Comparison of ENCODE assay signal across 22 mouse cellular contexts in the genomic region with DNA sequence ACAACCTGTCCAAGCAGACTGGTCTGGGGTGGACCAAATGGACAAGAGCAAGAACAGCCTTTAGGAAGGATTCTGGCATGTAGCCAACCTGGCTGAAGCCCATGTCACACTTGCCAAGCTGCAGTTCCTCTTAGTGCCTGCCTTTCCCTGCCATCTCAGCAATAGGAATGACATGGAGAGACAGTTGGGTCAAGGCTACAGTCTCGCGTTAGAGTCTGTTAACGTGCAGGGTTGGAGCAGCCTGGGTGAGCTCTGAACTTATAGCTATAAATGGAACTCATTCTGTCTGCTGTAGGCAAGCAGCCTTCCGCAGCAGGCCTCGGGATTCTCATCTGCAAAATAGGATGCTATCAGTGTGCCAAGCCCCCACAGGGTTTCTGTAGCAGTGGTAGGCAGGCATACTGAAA.
DNase-seq lines count a peak whose midpoint lies in the region; ATAC-seq lines count a peak whose summit lies in the region.
"Had no signal": no experiment of that assay in that cellular context is flagged by ENCODE, and none has a peak within 500 bp of the region (broad histone marks: within the 10 kb centered on the region; RNA-seq: fewer than 3 reads in every experiment).

No protein-coding gene starts in this region.

- no peak overlapping the region for H3K9ac ChIP-seq in hindbrain, embryonic 16.5 days (ENCODE audit: low read depth, low read length)
- H3K9ac ChIP-seq in hindbrain, embryonic 13.5 days = no peak overlapping the region
- H3K9ac ChIP-seq: forebrain, embryonic 13.5 days; limb, embryonic 15.5 days; liver, postnatal 0 days; midbrain, embryonic 12.5 days had no signal

- no peaks in the 10 kb centered on the region for H3K36me3 ChIP-seq in hindbrain, embryonic 16.5 days (ENCODE audit: control insufficient read depth, insufficient read depth, low read length)
- no peaks in the 10 kb centered on the region for H3K36me3 ChIP-seq in hindbrain, embryonic 13.5 days
- H3K36me3 ChIP-seq: hindbrain, embryonic 10.5 days; limb, embryonic 15.5 days; midbrain, embryonic 12.5 days had no signal

- H3K4me2 ChIP-seq in hindbrain, embryonic 16.5 days (ENCODE audit: low read length) = no peak overlapping the region
- H3K4me2 ChIP-seq in hindbrain, embryonic 13.5 days = no peak overlapping the region
- H3K4me2 ChIP-seq: forebrain, embryonic 13.5 days; limb, embryonic 15.5 days; midbrain, embryonic 12.5 days had no signal

- H3K9me3 ChIP-seq in hindbrain, embryonic 16.5 days (ENCODE audit: control insufficient read depth, low read length) = no peaks in the 10 kb centered on the region
- H3K9me3 ChIP-seq in hindbrain, embryonic 13.5 days = no peaks in the 10 kb centered on the region
- H3K9me3 ChIP-seq: forebrain, embryonic 13.5 days; hindbrain, embryonic 10.5 days; limb, embryonic 15.5 days; midbrain, embryonic 12.5 days had no signal

- H3K27ac ChIP-seq in hindbrain, embryonic 16.5 days (ENCODE audit: low read depth, low read length) = no peak overlapping the region
- H3K27ac ChIP-seq in hindbrain, embryonic 13.5 days = no peak overlapping the region
- H3K27ac ChIP-seq: forebrain, embryonic 13.5 days; gastrocnemius, adult 2 months; heart, adult 2 months; hindbrain, embryonic 10.5 days; limb, embryonic 15.5 days; macrophage; midbrain, embryonic 12.5 days had no signal

- H3K4me1 ChIP-seq in hindbrain, embryonic 16.5 days (ENCODE audit: control insufficient read depth, insufficient read depth, low read depth, low read length) = peaks cover 6% of the 10 kb centered on the region; the same call in 1 of the 2 replicates
- peaks cover 9% of the 10 kb centered on the region; the same call in 1 of the 2 replicates for H3K4me1 ChIP-seq in hindbrain, embryonic 13.5 days (replicated peaks)
- H3K4me1 ChIP-seq: forebrain, embryonic 13.5 days; hindbrain, embryonic 10.5 days; limb, embryonic 15.5 days; midbrain, embryonic 12.5 days had no signal

- no peaks in the 10 kb centered on the region for H3K27me3 ChIP-seq in hindbrain, embryonic 16.5 days (replicated peaks; ENCODE audit: control insufficient read depth, insufficient read depth, low read length)
- H3K27me3 ChIP-seq in hindbrain, embryonic 13.5 days = no peaks in the 10 kb centered on the region
- H3K27me3 ChIP-seq: forebrain, embryonic 13.5 days; limb, embryonic 15.5 days; midbrain, embryonic 12.5 days had no signal

- 74% methylated on average over 5 of the region's 5 CpGs for WGBS in hindbrain, embryonic 16.5 days
- WGBS in hindbrain, embryonic 13.5 days = 87% methylated on average over 5 of the region's 5 CpGs

- DNase-seq in Muller cell, postnatal 12 days (ENCODE audit: inconsistent ontology term) = peak; percentile 14
- peak; percentile 92 for DNase-seq in cerebellum, postnatal 10 days
- DNase-seq in kidney, adult 18-20 months = no peak
- DNase-seq: adrenal gland, postnatal 36 days; gastrocnemius, adult 2 months; heart, adult 2 months; kidney, adult 11 months; kidney, postnatal 14 days; layer of hippocampus, adult 9-11 months; liver, postnatal 0 days; retina, postnatal 1 day; right cerebral cortex, postnatal 4 days; thymus, adult 18-20 months had no signal

- peak; percentile 17; the same call in 1 of the 2 replicates for ATAC-seq in hindbrain, embryonic 16.5 days
- ATAC-seq in hindbrain, embryonic 13.5 days (ENCODE audit: low FRiP score) = no peak
- ATAC-seq in cerebellum, adult (ENCODE audit: insufficient number of reproducible peaks, low FRiP score, low TSS enrichment) = peak; percentile 93
- ATAC-seq in inflammation-experienced regulatory T-cells, adult 6 months = no peak
- ATAC-seq: forebrain, embryonic 13.5 days; liver, postnatal 0 days had no signal

- H3K4me3 ChIP-seq in hindbrain, embryonic 16.5 days (ENCODE audit: low read length) = no peak overlapping the region
- H3K4me3 ChIP-seq in hindbrain, embryonic 13.5 days = no peak overlapping the region
- H3K4me3 ChIP-seq: forebrain, embryonic 13.5 days; gastrocnemius, adult 2 months; heart, adult 2 months; hindbrain, embryonic 10.5 days; limb, embryonic 15.5 days; midbrain, embryonic 12.5 days had no signal

Comparison
In these comparisons a context has a peak if more than half of its experiments do, and no peak if none do; other contexts are left out.
1. ATAC-seq: peak in hindbrain, embryonic 16.5 days (single experiment) and cerebellum, adult (single experiment); none in hindbrain, embryonic 13.5 days (single experiment) and inflammation-experienced regulatory T-cells, adult 6 months (single experiment).